In genomic region chr3:65680612-65681011, GRCm38 (mm10) we compare ENCODE assay signal across 22 mouse cellular contexts. TPM values are rescaled to one million over a fixed set of nuclear protein-coding genes. Genes with fewer than 3 reads are reported as not detected.
DNase-seq lines count a peak whose midpoint lies in the region; ATAC-seq lines count a peak whose summit lies in the region.
"Had no signal": no experiment of that assay in that cellular context is flagged by ENCODE, and none has a peak within 500 bp of the region (broad histone marks: within the 10 kb centered on the region; RNA-seq: fewer than 3 reads in every experiment).

No protein-coding gene starts in this region.

- no peak overlapping the region for H3K27ac ChIP-seq in kidney, embryonic 14.5 days (ENCODE audit: low read depth, low read length)
- H3K27ac ChIP-seq in forebrain, embryonic 12.5 days: no peak overlapping the region
- H3K27ac ChIP-seq: embryonic facial prominence, embryonic 10.5 days; embryonic facial prominence, embryonic 12.5 days had no signal

- ATAC-seq in common myeloid progenitor, adult 5-6 weeks (replicated peaks; ENCODE audit: low read depth, poor library complexity, severe bottlenecking): peak; percentile 56; the same call in 1 of the 2 replicates
- ATAC-seq in megakaryocyte, adult 5-6 weeks (ENCODE audit: poor library complexity, severe bottlenecking): peak; percentile 63; the same call in 1 of the 2 replicates
- peak; percentile 73 for ATAC-seq in monocyte, adult 5-6 weeks (replicated peaks; ENCODE audit: insufficient number of reproducible peaks, low FRiP score, low TSS enrichment, poor library complexity, severe bottlenecking)
- ATAC-seq in kidney, embryonic 14.5 days (ENCODE audit: low FRiP score, low TSS enrichment): no peak
- ATAC-seq in forebrain, embryonic 12.5 days (ENCODE audit: low FRiP score): no peak
- ATAC-seq: forebrain, embryonic 14.5 days; forebrain, embryonic 16.5 days had no signal

- no peak overlapping the region for H3K9ac ChIP-seq in kidney, embryonic 14.5 days (ENCODE audit: low read depth, low read length)
- no peak overlapping the region for H3K9ac ChIP-seq in forebrain, embryonic 12.5 days
- H3K9ac ChIP-seq: embryonic facial prominence, embryonic 12.5 days had no signal

- DNase-seq in A20 (ENCODE audit: low read depth, low spot score): peak; percentile 69
- no peak for DNase-seq in left cerebral cortex, postnatal 10 days (ENCODE audit: extremely low spot score in 1 of 2, low spot score in 2 of 2)
- no peak for DNase-seq in thymus, adult 18-20 months
- DNase-seq: adrenal gland, adult 2 months; adrenal gland, postnatal 10 days; adrenal gland, postnatal 25 days; cerebellum, adult 11 months; cerebellum, adult 18-20 months; cerebellum, adult 8-10 months; cerebellum, adult 9-11 months; cerebellum, postnatal 14 days; cerebellum, postnatal 36 days had no signal

- H3K4me2 ChIP-seq in kidney, embryonic 14.5 days (replicated peaks; ENCODE audit: low read depth, low read length): no peak overlapping the region
- H3K4me2 ChIP-seq in forebrain, embryonic 12.5 days: no peak overlapping the region
- H3K4me2 ChIP-seq: embryonic facial prominence, embryonic 12.5 days had no signal

- intact Hi-C loops in left cerebral cortex, postnatal 10 days (cut with DNase I): no loop called here

- no peak overlapping the region for H3K4me3 ChIP-seq in kidney, embryonic 14.5 days (ENCODE audit: low read length)
- no peak overlapping the region for H3K4me3 ChIP-seq in forebrain, embryonic 12.5 days (replicated peaks)
- H3K4me3 ChIP-seq: embryonic facial prominence, embryonic 10.5 days; embryonic facial prominence, embryonic 12.5 days had no signal

- H3K4me1 ChIP-seq in kidney, embryonic 14.5 days (ENCODE audit: control insufficient read depth, insufficient read depth, low read length): no peaks in the 10 kb centered on the region
- no peaks in the 10 kb centered on the region for H3K4me1 ChIP-seq in forebrain, embryonic 12.5 days
- H3K4me1 ChIP-seq: embryonic facial prominence, embryonic 10.5 days; embryonic facial prominence, embryonic 12.5 days had no signal

- WGBS in kidney, embryonic 14.5 days: 87% methylated on average over 1 of the region's 1 CpGs
- 90% methylated on average over 1 of the region's 1 CpGs for WGBS in forebrain, embryonic 12.5 days

- no peaks in the 10 kb centered on the region for H3K36me3 ChIP-seq in kidney, embryonic 14.5 days (ENCODE audit: control insufficient read depth, insufficient read depth, low read length)
- no peaks in the 10 kb centered on the region for H3K36me3 ChIP-seq in forebrain, embryonic 12.5 days (replicated peaks)
- H3K36me3 ChIP-seq: embryonic facial prominence, embryonic 10.5 days; embryonic facial prominence, embryonic 12.5 days; G1E had no signal

- H3K9me3 ChIP-seq in kidney, embryonic 14.5 days (ENCODE audit: control insufficient read depth, low read length): no peaks in the 10 kb centered on the region
- no peaks in the 10 kb centered on the region for H3K9me3 ChIP-seq in forebrain, embryonic 12.5 days
- H3K9me3 ChIP-seq: embryonic facial prominence, embryonic 10.5 days; embryonic facial prominence, embryonic 12.5 days; G1E had no signal

- H3K27me3 ChIP-seq in kidney, embryonic 14.5 days (ENCODE audit: control insufficient read depth, insufficient read depth, low read length): no peaks in the 10 kb centered on the region
- no peaks in the 10 kb centered on the region for H3K27me3 ChIP-seq in forebrain, embryonic 12.5 days
- H3K27me3 ChIP-seq: embryonic facial prominence, embryonic 12.5 days had no signal

RNA-seq across cellular contexts. Expression of gene Lekr1, which starts 14.6 kb away (rescaled TPM):
- total RNA-seq in common myeloid progenitor, adult 5-6 weeks (2017): 5.2 and 7.8 TPM in 2 replicates
- 1.2 and 2.1 TPM in 2 replicates for total RNA-seq in megakaryocyte, adult 5-6 weeks (2015)
- total RNA-seq in megakaryocyte, adult 5-6 weeks (2017): 0.70 and 1.6 TPM in 2 replicates
- total RNA-seq in monocyte, adult 5-6 weeks (2017): 0.21 to 2.9 TPM in 2 of 3 replicates, not detected in the other
- total RNA-seq in left cerebral cortex, postnatal 10 days (2021): 1 to 10 TPM; 6.5 to 8.9 TPM
- 7.2 and 8.7 TPM in 2 replicates for polyA plus RNA-seq in kidney, embryonic 14.5 days (2014; fragmentation: Nextera tagmentation; extraction: Ambion mirVana)
- polyA plus RNA-seq in forebrain, embryonic 12.5 days (2016; fragmentation: Nextera tagmentation; extraction: Ambion mirVana): 6.0 and 7.0 TPM in 2 replicates
- polyA plus RNA-seq: adrenal gland, adult 2 months; G1E had no signal

Comparison
In these comparisons a context has a peak if more than half of its experiments do, and no peak if none do; other contexts are left out.
1. ATAC-seq: peak in common myeloid progenitor, adult 5-6 weeks (single experiment), megakaryocyte, adult 5-6 weeks (single experiment) and monocyte, adult 5-6 weeks (single experiment); none in kidney, embryonic 14.5 days (single experiment) and forebrain, embryonic 12.5 days (single experiment).